Mouse (Mus musculus): ENCODE measurements around the gene Rps15a. TPM values are rescaled to one million over a fixed set of nuclear protein-coding genes. Genes with fewer than 3 reads are reported as not detected.

Rps15a gene
- total RNA-seq, 2 experiments from 2014 or later, result 197 to 606 TPM

Other genes with a start within 250 kb of the Rps15a start
- 103 and 110 TPM in 2 replicates for gene Arl6ip1, start 13.5 kb upstream of the Rps15a start, total RNA-seq (2015; ENCODE audit: low replicate concordance)
- 82.2 and 113 TPM in 2 replicates for gene Arl6ip1, start 13.5 kb upstream of the Rps15a start, total RNA-seq (2017; ENCODE audit: low replicate concordance)
- 11.1 and 26.3 TPM in 2 replicates for gene Smg1, start 127.5 kb upstream of the Rps15a start, total RNA-seq (2015; ENCODE audit: low replicate concordance)
- 14.5 and 16.7 TPM in 2 replicates for gene Smg1, start 127.5 kb upstream of the Rps15a start, total RNA-seq (2017; ENCODE audit: low replicate concordance)

All from erythroblast, adult 5-6 weeks (primary cell).